Mouse (Mus musculus): ENCODE measurements around the gene Psmb9.
A peak's percentile ranks its signal among the peaks of the same experiment; 100 is the strongest.

GRCm38 (mm10) chr17:34165033-34165730 lies 22.4 kb downstream of the Psmb9 start:
- TF ChIP-seq CTCF (IDR thresholded peaks at IDR 0.05) (peak; percentile 56), POLR2A (IDR thresholded peaks at IDR 0.05; ENCODE audit: insufficient read depth, low read depth, low read length) (no peak), EP300 (IDR thresholded peaks at IDR 0.05; ENCODE audit: insufficient read depth, low read depth, low read length) (no peak)
